Mouse (Mus musculus) liver, embryonic 15.5 days (tissue): ENCODE measurements around the gene Ppil4. TPM values are rescaled to one million over a fixed set of nuclear protein-coding genes. Genes with fewer than 3 reads are reported as not detected.

Source experiments
- ATAC-seq: fragments of 200-750 bp; cut with Nextera tagmentation; 2 replicates; pipeline ENCODE4 v1.8.0; 2017; ENCODE audit warnings: moderate number of reproducible peaks, mild to moderate bottlenecking, moderate library complexity; ENCODE audit not compliant: insufficient read depth
- H3K27ac ChIP-seq: fragments of 300-500 bp; sonication (generic); replicated peaks from 2 replicates; pipeline ENCODE4 v1.5.1; 2015; ENCODE audit warnings: mild to moderate bottlenecking, inconsistent platforms
- H3K27me3 ChIP-seq: fragments of 300-500 bp; sonication (generic); 2 replicates; pipeline ENCODE4 v1.6.1; 2015; ENCODE audit warnings: mild to moderate bottlenecking, inconsistent platforms
- H3K36me3 ChIP-seq: fragments of 300-500 bp; sonication (generic); replicated peaks from 2 replicates; pipeline ENCODE4 v1.6.1; 2015; ENCODE audit warnings: moderate library complexity, mild to moderate bottlenecking, inconsistent platforms
- H3K4me1 ChIP-seq: fragments of 300-500 bp; sonication (generic); replicated peaks from 2 replicates; pipeline ENCODE4 v1.6.1; 2015; ENCODE audit warnings: inconsistent platforms
- H3K4me2 ChIP-seq: fragments of 300-500 bp; sonication (generic); 2 replicates; pipeline ENCODE4 v1.6.1; 2015; ENCODE audit warnings: moderate library complexity, mild to moderate bottlenecking, inconsistent platforms
- H3K4me3 ChIP-seq: fragments of 300-500 bp; sonication (generic); replicated peaks from 2 replicates; pipeline ENCODE4 v1.5.1; 2015; ENCODE audit warnings: mild to moderate bottlenecking, inconsistent platforms
- H3K9ac ChIP-seq: fragments of 300-500 bp; sonication (generic); 2 replicates; pipeline ENCODE4 v1.6.1; 2015; ENCODE audit warnings: moderate library complexity, mild to moderate bottlenecking, inconsistent platforms
- H3K9me3 ChIP-seq: fragments of 300-500 bp; sonication (generic); replicated peaks from 2 replicates; pipeline ENCODE4 v1.6.1; 2016; ENCODE audit warnings: inconsistent platforms
- WGBS: fragments of 180-500 bp; shearing (Covaris S2); methylation state at CpG from one replicate; pipeline ENCODE4 v1.1.7; 2015; ENCODE audit warnings: mixed read lengths; ENCODE audit not compliant: insufficient replicate concordance; 5-methylcytosine and 5-hydroxymethylcytosine counted together
- polyA plus RNA-seq: library from polyadenylated mRNA; unstranded; fragments of >200 nt; fragmentation: Nextera tagmentation; extraction: Ambion mirVana; gene quantifications from 2 replicates; pipeline ENCODE4 v1.2.1, GENCODE M21; 2015

Ppil4 gene
- polyA plus RNA-seq, 1 experiment from 2014 or later: 21.9 TPM

DNA sequence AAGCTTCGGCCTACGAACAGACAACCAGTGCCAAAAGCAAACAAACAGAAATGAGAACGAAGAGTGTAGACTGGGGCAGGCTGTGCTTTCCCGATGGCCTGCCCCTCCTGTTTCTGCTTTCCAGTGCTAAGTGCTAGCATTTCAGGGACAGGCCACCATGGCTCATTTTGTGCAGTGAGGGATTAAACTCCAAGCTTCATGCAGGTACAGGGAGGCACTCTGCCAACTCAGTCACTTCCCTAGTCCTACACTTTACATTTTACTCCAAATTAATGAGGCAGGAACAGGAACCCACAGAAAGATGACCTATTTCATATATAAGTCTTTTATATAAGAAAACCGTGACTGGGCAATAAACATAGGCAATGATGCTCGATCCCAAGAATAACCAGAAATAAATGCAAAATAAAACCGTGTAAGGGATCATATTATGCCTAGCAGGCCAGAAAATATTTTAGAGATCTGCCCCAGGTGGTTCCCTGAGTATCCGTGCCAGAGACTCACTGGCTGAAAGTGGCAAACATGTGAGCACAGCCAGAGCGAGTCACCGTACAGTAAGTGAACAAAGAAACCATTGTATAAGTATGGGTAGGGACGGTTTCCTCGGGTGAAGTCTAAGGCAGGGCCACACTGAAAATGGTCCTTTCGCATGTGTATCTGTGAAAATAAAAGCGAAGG, 68.7 kb downstream of the Ppil4 start:
- no peak for ATAC-seq
- Histone ChIP-seq H3K9me3 (no peaks in the 10 kb centered on the region), H3K4me2 (no peak overlapping the region), H3K27ac (no peak overlapping the region), H3K27me3 (peaks cover under 1% of the 10 kb centered on the region; the same call in 1 of the 2 replicates), H3K36me3 (no peaks in the 10 kb centered on the region), H3K4me3 (no peak overlapping the region), H3K9ac (no peak overlapping the region), H3K4me1 (no peaks in the 10 kb centered on the region)
- 76% methylated on average over 14 of the region's 14 CpGs for WGBS

DNA sequence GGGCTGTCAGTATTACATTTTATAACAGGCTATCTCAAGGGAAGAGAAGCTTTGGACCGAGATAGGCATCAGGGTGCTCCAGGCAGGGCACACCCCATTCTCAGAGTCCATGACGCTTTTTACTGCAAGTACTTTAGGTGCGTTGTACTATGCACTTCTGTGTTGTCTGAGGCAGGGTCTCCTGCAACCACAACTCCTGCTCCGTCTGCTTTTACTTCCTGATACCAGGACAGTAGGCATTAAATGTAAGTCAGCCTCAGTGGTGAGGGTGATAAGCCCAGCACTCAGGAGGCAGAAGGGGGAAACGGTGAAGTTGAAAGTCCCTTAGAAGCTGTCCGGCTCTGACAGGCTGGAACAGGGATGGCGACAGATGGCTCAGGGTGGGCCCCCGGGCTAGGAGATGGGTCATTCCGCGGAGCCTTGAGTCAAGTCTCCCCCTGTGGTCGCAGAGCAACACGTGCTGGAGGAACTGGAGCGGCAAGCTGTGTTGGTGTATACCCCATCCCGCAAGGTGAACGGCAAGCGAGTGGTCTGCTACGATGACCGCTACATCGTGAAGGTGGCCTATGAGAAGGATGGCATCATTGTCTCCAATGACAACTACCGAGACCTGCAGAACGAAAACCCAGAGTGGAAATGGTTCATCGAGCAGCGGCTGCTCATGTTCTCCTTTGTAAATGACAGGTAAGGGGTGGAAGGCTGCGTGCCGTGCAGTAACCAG, 69.4 kb downstream of the Ppil4 start:
- H3K4me2 ChIP-seq: no peak overlapping the region
- no peak overlapping the region for H3K27ac ChIP-seq
- H3K4me3 ChIP-seq: no peak overlapping the region
- H3K9ac ChIP-seq: no peak overlapping the region
- H3K4me1 ChIP-seq: no peaks in the 10 kb centered on the region
- no peaks in the 10 kb centered on the region for H3K36me3 ChIP-seq
- peaks cover 7% of the 10 kb centered on the region for H3K27me3 ChIP-seq
- ATAC-seq: no peak
- no peaks in the 10 kb centered on the region for H3K9me3 ChIP-seq
- 79% methylated on average over 25 of the region's 25 CpGs for WGBS

DNA sequence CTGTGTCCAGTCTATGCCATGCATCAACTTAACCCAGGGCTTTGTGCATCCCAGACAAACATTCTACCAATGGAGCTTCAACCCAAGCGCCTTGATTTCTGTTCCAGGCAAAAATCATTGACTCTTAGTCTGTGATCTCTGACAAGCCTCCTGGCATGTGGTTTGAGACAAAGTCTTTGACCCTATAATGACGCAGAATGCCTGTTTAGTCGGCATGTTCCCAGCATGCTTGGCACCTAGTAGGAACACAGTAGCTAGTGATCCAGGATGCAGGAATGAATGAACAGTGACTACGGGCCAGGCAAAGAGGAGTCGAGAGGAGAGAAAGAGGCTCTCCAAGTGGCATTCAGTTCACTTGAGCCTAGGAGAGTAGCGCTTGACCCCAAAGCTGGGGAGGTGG, 70.7 kb downstream of the Ppil4 start:
- H3K27ac ChIP-seq: no peak overlapping the region
- 77% methylated on average over 6 of the region's 6 CpGs for WGBS
- H3K4me2 ChIP-seq: no peak overlapping the region
- H3K9ac ChIP-seq: no peak overlapping the region
- H3K36me3 ChIP-seq: no peaks in the 10 kb centered on the region
- H3K4me1 ChIP-seq: no peaks in the 10 kb centered on the region; the same call in 1 of the 2 replicates
- peaks cover 19% of the 10 kb centered on the region for H3K27me3 ChIP-seq
- no peaks in the 10 kb centered on the region for H3K9me3 ChIP-seq
- no peak overlapping the region for H3K4me3 ChIP-seq
- ATAC-seq: no peak

DNA sequence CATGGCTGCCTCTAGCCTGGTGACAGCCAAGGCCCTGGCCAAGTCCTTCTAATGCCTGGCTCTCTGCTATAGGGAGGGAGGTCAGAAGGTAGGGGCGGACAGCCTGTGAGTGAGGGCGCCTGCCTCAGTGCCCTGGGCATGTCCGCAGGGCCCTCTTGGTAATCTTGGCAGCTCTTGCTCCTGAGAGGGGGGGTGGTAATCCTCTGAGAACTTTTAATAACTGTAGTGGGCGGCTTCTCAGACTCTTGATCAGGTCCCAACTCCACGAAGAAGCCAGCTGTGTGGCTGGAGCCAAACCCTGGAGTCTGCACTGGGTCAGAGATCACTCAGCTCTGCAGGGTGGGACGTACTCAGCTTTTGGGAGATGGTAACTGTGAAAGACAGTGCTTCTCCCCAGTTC, 71.5 kb downstream of the Ppil4 start:
- 65% methylated on average over 6 of the region's 6 CpGs for WGBS

DNA sequence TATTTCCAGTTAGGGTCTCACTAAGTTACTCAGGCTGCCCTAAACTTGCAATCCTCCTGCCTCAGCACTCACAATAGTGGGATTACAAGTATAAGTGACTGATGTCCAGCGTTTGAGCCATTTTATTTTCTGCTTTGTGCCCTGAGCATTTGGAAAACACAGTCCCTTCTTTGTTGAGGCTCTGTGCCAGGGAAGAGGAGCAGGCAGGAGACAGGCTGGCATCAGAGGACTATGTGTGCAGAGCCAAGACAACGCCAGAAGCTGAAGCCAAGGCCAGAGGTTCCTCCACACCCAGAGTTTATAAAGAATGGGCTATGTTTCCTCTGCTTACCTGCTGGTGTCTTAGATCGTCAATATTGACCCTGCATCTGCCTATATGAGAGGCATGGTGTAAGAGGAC, 72.1 kb downstream of the Ppil4 start:
- no peak overlapping the region for H3K4me3 ChIP-seq
- H3K27me3 ChIP-seq: peaks cover 19% of the 10 kb centered on the region
- no peak overlapping the region for H3K4me2 ChIP-seq
- H3K36me3 ChIP-seq: no peaks in the 10 kb centered on the region
- 48% methylated on average over 3 of the region's 3 CpGs for WGBS
- H3K9ac ChIP-seq: no peak overlapping the region
- no peak for ATAC-seq
- no peaks in the 10 kb centered on the region; the same call in 1 of the 2 replicates for H3K4me1 ChIP-seq
- H3K9me3 ChIP-seq: no peaks in the 10 kb centered on the region
- H3K27ac ChIP-seq: no peak overlapping the region

More for the DNA sequence above, 71.5 kb downstream of the Ppil4 start:
- Histone ChIP-seq H3K4me1 (no peaks in the 10 kb centered on the region; the same call in 1 of the 2 replicates), H3K27me3 (peaks cover 19% of the 10 kb centered on the region), H3K36me3 (no peaks in the 10 kb centered on the region), H3K9me3 (no peaks in the 10 kb centered on the region), H3K9ac (no peak overlapping the region), H3K27ac (no peak overlapping the region), H3K4me2 (no peak overlapping the region), H3K4me3 (no peak overlapping the region)
- no peak for ATAC-seq

DNA sequence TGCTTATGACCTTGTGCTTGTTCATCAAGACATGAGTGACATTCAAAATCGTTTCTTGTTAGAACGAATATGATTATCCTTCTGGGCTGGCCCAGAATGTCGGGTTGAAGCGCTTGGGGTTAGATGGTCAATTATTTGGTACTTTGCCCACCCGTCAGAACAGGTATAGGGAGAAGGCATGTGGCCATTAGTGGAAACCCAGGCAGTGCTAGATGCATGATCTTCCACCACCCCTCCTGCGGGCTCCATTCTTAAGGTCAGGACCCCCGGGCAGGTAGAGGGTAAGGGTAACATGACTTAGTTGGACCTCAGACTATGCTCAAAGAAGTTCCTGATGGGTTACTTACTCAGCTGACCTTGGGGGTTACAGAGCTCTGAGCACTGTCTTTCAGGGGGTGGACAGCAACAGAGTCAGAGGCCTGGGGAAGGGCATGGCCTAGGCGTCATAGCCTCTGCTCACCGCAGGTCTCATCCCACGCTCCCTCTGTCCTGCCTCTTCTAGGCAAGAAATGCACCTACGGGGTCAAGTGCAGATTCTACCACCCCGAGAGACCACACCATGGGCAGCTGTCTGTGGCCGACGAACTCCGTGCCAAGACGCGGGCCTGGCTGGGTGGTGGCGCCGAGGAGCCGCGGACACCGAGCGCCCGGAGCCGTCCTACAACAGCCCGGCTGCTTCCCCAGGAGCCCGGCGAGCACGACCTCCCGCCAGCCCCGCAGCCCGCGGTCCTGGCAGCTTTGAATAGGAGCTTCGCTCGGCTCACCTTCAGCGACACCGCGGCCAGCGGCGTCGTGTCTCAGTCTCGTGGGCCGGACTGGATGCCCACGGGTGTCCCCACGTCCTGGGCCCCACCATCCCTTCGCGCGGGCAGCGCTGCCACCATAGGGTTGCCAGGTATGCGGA, 74.3 kb downstream of the Ppil4 start:
- peak overlapping the region; percentile 46 for H3K4me2 ChIP-seq
- H3K9ac ChIP-seq: no peak overlapping the region
- WGBS: 18% methylated on average over 50 of the region's 50 CpGs
- H3K4me1 ChIP-seq: no peaks in the 10 kb centered on the region; the same call in 1 of the 2 replicates
- ATAC-seq: no peak
- no peak overlapping the region for H3K27ac ChIP-seq
- no peaks in the 10 kb centered on the region for H3K36me3 ChIP-seq
- peaks cover 19% of the 10 kb centered on the region for H3K27me3 ChIP-seq
- H3K4me3 ChIP-seq: 0 out of 2 replicates have a peak overlapping the region, but pooled peaks have one; percentile 4
- no peaks in the 10 kb centered on the region for H3K9me3 ChIP-seq

DNA sequence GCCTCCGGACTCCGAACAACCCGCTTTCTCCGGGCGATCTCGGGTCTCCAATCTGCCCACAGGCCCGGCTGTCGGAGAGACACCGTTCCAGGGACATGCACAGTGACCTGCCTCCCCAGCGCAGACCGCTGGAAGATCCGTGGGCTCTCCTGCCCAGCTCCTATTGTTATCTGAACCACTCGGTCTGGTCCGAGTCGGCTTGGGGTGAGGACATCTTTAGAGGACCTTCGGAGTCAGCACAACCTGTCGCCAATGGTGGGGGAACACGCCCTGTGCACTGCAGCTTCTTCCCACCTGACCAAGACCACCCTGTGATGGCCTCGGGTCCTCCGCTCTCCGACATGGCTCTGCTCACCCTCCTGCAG, 75.0 kb downstream of the Ppil4 start:
- H3K9ac ChIP-seq: no peak overlapping the region
- no peak overlapping the region for H3K27ac ChIP-seq
- H3K9me3 ChIP-seq: no peaks in the 10 kb centered on the region
- peaks cover 19% of the 10 kb centered on the region for H3K27me3 ChIP-seq
- no peaks in the 10 kb centered on the region; the same call in 1 of the 2 replicates for H3K4me1 ChIP-seq
- 0 out of 2 replicates have a peak overlapping the region, but pooled peaks have one; percentile 4 for H3K4me3 ChIP-seq
- no peak for ATAC-seq
- WGBS: 24% methylated on average over 21 of the region's 21 CpGs
- H3K4me2 ChIP-seq: peak overlapping the region; percentile 46
- H3K36me3 ChIP-seq: no peaks in the 10 kb centered on the region

DNA sequence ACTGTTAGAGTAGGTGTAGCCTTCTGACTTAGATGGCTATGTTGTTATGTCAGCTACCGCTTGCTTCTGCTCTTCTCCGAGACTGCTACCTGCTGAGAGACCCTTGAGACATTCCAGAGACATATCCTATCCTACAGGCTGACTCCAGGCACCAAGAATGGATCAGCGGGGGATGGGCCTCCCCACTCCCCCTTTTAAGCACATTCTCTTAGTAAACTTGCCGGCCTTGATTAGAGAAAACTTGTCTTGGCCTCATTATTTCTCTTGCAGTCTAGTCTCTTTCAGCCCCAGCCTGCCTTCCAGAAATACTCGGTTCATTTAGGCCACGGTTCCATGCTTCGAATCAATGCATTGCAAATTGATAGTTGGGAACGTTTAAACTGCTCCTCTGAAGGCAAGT, 77.1 kb downstream of the Ppil4 start:
- Histone ChIP-seq H3K9ac (no peak overlapping the region), H3K27ac (no peak overlapping the region), H3K4me1 (no peaks in the 10 kb centered on the region; the same call in 1 of the 2 replicates), H3K4me3 (no peak overlapping the region), H3K27me3 (peaks cover 19% of the 10 kb centered on the region), H3K36me3 (no peaks in the 10 kb centered on the region), H3K9me3 (no peaks in the 10 kb centered on the region), H3K4me2 (no peak overlapping the region)
- 56% methylated on average over 8 of the region's 8 CpGs for WGBS
- ATAC-seq: no peak

DNA sequence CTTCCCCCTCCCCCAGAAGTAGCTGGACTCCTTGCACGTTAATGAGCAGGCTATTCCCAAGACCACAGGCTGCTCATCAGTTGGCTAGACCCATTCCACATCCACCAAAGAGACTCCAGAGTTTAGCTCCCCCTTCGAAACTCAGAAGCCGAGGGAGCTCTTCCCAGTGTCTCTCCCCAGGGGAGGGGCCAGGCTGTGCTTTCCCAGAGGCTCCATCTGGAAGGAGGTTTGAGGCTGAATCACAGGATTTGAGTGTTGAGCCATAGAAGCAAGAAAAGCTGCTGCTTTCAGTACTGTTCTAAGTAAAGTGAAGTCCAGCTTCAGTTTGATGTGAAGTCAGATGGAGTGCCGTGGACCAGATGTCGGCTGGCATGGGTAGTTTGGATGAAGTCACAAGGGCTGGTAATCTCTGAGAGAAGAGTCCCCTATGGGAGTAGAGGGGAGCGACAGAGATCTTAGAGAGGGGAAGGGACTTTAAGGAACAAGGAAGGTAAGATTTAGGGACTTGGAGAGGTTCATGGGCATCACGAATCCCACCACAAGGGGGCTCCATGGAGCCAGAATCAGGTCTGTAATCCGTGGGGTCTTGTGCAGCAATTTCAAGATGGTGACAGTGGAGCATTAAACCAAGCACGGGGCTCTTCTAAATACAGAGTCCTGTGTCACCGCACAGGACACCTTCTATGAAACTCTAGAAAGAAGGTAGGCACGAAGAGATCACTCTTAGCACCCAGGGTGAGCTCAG, 78.1 kb downstream of the Ppil4 start:
- H3K4me2 ChIP-seq: no peak overlapping the region
- no peak for ATAC-seq
- H3K4me3 ChIP-seq: no peak overlapping the region
- no peaks in the 10 kb centered on the region; the same call in 1 of the 2 replicates for H3K4me1 ChIP-seq
- H3K36me3 ChIP-seq: no peaks in the 10 kb centered on the region
- H3K9me3 ChIP-seq: no peaks in the 10 kb centered on the region
- H3K9ac ChIP-seq: no peak overlapping the region
- H3K27me3 ChIP-seq: peaks cover 19% of the 10 kb centered on the region
- H3K27ac ChIP-seq: no peak overlapping the region
- 64% methylated on average over 11 of the region's 11 CpGs for WGBS

DNA sequence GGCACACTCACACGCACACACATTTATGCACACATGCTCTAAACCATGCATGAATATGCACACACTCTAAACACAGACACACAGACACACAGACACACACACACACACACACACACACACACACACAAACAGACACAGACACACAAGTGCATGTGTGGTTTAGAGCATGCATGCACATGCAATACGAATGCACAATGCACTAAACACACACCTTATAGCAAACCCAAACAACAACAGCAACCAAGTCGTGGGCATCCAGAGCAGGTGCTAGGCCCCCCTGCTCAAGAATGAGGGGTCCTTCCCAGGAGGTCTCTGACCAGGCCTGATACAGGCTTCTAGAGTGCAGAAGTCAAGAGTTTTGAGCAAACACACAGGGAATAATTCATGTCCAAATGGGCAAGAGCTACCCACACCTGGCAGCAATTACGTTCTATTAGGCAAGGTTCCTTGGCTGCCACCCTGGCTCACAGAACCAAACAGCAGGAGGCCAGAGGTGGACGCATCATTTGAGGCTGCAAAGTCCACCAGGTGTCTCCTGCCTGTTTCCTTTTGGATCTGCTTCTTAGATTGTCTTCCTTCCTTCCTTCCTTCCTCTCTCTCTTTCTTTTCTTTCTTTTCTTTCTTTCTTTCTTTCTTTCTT, 78.8 kb downstream of the Ppil4 start:
- 70% methylated on average over 5 of the region's 5 CpGs for WGBS

More for the DNA sequence above, 78.8 kb downstream of the Ppil4 start:
- Histone ChIP-seq H3K36me3 (no peaks in the 10 kb centered on the region), H3K27me3 (peaks cover 17% of the 10 kb centered on the region), H3K9me3 (no peaks in the 10 kb centered on the region), H3K4me1 (no peaks in the 10 kb centered on the region; the same call in 1 of the 2 replicates), H3K4me3 (no peak overlapping the region), H3K27ac (no peak overlapping the region), H3K9ac (no peak overlapping the region), H3K4me2 (no peak overlapping the region)
- ATAC-seq: no peak
